Mouse (Mus musculus): Measurements from ENCODE around the gene Sigmar1.
A peak's percentile ranks its signal among the peaks of the same experiment; 100 is the strongest.

The Sigmar1 gene

DNA sequence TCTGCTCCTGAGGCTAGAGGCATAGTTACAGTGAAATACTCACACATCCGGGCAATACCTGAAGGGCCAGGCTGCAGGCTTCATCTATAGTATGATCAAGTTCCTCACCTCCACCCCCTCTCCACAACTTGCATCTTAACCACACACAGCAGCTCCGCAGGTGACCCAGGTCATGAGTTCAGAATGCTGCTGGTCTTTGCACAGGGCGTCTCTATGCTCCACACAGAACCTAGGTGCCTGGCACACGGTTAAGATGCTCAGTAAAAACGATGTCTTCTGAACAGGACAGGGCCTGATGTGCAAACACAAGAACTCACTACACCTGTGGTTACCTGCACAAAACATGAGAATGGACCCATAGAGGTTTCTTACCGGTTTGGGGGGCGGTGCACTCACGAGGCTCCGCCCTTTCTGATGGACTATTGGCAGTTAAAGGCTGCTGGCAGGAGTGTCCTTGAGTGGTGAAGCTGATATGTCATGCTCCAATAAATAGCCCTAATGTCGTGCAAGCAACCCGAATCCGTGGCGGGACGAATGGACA, 1.1 kb downstream of the Sigmar1 start, which contains the start of gene Galt:
Galt (plus strand) TSS at position 432 of the 541 bp plus-strand sequence.
- peak; percentile 88 for DNase-seq

DNA sequence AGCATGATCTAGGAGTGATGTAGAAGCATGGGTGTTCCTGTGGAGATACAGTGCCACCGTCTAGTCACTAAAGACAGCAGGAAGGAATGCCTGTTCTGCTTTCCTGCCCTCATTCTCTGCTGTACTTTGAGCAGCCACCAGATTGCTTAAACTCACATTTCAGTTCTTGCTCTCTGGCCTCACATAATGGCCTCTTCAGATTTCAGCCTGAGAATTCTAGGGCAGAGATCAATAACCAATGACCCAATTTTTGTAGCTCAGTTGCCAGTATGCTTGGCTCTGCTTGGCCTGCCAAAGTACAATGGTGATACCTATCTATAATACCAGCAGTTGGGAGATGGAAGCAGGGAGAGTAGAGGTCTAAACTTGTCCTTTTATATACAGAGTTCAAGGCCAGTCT, 10.9 kb downstream of the Sigmar1 start:
- DNase-seq, result no peak

DNA sequence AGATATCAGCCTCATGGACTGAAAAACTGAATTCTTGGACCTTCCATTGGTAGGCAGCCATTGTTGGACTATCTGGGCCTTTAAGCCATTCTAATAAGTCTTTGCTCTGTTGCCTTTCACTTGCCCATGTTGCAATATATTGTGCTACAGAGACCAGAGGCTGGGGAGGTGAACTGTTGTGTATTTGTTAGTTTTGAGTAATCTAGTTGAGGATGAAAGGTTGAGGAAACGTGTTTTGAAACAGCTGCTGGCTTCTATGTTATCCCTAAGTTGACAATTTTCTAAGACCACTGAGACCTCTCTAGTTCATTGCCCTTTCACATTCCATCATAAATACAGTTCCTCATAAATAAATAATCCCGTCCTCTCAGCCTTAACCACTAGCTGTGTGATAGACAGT, 11.8 kb downstream of the Sigmar1 start:
- no peak for DNase-seq

DNA sequence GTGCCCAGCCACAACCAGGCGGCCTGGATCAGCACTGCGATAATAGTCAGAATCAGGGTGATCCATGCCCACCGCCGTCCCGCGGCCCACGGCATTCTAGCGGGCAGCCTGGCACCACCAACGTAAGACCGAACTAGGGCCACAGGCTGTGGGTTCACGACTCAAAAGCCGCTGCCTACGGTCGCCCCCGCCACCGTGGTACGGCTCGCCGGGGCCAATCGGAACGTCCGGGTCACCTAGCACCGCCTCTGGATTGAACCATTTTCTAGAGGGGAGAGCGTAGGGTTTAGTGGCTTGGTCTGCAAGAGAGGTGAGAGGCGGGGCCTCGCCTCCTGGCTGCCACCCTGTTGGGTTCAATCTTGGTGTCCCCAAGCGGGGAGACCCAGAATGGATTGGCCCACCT, 14.8 kb downstream of the Sigmar1 start:
- peak; percentile 96 for DNase-seq

DNA sequence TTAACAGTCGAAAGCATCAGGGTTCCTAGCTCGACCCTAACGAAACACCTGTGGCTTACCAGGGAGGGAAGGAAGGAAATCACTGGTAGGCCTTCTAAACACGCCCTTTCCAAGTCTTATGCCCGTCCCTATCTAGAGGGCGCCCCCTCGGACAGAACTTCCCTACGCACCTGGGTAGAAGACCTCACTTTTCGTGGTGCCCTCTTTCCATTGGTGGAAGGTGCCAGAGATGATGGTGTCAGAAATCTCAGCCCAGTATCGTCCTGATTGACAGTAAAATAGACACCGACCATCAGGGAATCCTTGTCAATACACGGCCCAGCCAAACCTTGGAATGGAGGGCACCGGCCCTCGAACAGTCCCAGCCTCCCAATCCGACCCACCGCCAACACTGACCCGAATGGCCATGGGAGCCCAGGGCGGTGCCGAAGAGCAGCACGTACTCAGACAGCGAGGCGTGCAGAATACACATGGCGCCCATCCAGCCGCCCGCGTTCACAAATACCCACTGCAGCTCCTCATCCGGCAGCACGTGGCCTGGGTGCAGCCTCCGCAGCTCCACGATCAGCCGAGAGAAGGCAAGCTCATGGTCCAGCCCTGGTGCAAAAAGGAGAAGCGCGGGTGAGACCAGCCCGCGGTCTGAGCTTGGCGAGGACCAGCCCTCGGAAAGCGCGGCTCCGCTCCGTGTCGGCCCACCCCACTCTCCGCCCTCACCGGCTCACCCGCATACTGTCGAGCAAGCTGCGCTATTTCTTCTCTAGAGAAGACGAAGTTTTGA, 15.4 kb downstream of the Sigmar1 start:
- DNase-seq, result peak; percentile 74

DNA sequence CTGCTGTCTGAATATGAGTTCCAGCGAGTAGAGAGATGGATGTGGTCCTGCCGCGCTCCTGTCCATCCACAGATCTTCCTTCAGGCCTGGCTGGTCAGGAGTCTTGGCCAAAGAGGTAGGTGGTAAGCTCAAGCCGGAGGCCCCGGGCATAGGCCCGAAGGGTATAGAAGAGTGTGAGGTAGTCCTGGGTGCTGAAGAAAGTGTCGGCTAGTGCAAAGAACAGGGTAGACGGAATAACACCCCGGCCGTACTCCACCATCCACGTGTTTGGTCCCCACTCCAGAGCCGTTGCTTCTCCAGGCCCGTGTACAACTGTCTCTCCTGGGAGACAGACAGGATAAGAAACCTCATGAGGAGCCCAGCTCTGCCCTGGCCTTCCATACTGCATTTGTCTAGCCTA, 16.7 kb downstream of the Sigmar1 start:
- no peak for DNase-seq

DNA sequence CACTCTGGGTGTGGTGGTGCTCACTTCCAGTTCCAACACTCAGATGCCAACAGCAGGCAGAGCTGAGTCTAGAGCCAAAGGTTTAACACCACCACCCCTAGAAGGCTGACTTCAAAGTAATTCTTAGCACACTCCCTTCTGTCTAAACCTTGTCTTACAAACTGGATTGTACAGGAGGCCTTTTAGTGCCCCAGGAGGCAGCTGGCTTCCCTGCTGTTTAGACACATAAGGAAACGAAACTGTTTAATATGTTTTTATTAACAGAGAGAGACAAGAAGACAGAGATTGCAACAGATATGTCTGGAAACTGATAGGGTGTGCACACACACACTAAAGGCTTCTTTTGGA, 17.7 kb downstream of the Sigmar1 start:
- no peak for DNase-seq

DNA sequence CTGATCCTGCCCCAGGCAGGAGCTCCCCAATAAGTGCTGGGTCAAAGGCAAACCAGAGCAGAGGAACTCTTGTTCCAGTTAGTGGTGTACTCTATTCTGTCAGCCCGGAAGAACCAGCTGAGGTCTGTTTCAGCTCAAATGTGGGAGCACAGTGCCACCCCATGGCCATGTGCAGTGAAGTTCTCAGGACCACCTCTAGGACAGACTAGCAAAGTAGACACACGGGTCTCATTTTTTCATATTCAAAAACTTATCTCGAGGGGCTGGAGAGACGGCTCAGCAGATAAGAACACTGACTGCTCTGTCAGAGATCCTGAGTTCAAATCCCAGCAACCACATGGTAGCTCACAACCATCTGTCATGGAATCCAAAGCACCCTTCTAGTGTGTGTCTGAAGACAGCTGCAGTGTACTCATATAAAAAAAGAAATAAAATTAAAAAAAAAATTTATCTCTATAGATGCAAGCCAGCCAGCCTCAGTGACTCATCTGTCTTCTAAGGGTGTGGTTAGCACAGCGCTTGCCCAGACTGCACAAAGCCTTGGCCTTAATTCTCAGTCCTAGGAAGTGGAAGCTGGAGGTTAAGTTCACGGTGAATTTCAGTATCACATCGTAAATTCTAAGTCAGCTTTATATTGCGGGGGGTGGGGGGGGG, 18.2 kb downstream of the Sigmar1 start:
- peak; percentile 65 for DNase-seq

DNA sequence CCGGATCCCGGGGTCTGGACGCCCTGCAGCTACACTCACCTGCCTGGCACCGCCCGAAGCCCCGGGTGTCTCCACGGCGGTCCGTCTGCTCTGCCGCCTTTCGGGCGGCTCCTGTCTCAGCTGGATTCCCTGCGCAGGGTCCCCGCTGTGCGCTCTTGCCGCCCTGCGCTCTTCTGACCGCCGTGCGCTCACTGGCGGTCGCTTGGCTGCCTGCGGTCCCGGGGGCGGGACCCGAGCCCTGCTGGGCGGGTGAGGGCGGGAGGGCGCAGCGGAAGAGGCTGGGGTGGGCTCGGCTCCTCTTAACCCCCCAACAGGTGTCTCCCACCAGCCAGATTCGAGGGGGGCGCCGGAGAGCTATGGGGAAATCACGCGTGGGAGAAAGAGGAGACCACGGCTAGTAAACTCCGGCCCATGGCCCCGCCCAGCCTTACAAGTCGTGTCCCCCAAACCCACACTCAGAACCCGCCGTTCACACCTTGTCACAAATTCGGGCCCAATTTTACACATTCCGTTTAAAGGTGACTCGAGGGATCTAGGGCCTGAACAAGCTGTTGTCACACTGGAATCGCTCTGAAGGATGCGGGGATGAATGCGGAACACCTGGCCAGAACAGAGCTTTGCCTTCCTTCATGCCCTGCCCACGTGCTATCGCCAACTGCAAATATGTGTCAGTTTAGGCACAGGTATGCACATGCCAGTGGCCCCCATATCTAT, 24.7 kb downstream of the Sigmar1 start, which contains the start of gene Arid3c:
Arid3c (minus strand) TSS at position 91 of the 714 bp plus-strand sequence.
- no peak for DNase-seq

DNA sequence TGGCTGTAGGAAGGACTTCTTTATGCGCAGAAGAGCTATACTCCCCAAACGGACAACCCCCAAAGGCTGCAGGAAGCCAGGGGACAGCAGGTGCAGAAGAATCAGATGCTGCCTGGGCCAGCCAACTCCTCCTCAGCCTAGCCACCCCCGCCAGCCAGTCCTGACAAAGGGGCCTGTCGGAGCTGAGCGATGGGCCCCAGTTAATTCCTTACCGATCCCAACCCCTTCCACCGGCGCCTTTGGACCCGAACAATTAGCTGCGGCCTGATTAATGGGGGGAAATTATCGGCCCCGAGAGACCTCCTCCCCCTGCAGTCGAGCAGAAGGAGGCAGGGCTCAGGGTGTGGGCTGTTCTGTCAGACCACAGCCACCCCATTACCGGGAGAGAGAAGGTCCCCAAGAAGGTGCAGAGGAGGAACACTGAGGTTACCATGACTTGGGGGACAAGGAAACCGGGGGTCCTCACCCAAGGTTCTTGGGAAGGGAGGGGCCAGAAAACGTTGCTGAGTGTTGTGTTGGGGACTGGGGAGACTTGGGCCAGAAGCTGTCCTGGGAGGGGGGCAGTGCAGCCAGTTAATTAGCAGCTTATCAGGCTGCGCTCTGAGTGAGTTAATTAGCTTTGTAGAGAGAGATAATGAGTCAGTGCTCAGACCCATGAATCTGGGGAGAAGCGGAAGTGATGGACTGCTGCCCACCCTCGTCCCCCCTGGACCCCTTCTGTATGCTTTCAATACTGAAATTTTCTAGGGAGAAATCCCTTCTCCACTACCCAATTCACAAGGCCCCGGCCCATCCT, 28.9 kb downstream of the Sigmar1 start:
- no peak for DNase-seq

DNA sequence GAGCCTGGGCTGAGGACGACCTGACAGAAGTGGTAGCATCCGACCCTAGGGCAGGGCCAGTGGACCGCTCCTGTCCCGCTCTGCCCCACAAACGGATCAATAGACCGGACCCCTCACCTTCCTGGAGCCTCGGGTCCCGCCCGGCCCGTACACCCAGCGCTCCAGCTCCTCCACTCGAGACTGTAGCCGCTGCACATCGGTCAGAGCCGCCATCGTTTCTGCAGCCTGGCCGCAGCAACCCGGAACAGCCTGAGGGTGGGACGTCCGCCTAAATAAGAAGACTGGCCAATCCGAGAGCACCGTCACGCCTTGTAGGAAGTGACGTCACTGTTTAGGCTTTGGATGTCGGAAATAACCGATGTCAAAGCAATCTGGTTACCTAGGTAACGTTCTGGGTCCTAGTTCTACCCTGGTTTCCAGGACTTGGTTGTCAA, 33.0 kb downstream of the Sigmar1 start, which contains the start of gene Dctn3:
Dctn3 (minus strand) TSS at position 253 of the 434 bp plus-strand sequence.
- peak; percentile 93 for DNase-seq

DNA sequence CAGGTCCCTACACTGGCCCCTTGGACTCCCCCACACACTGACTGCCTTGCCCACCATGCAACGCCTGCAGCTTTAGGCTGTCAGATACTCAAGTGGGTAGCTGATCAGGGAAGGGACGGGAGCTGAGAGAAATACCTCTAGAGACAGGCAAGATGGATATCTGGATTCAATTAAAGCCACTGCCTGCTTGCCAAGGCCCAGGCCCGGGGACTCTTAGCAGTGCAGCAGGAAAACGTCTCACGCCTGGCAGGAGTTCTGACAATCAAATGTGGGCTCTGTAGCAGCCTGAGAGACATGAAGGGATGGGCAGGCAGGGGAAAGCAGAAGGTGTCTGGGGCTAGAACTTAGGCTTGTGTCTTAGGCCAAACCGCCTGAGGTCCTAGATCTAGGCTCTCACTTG, 39.1 kb downstream of the Sigmar1 start:
- no peak for DNase-seq

DNA sequence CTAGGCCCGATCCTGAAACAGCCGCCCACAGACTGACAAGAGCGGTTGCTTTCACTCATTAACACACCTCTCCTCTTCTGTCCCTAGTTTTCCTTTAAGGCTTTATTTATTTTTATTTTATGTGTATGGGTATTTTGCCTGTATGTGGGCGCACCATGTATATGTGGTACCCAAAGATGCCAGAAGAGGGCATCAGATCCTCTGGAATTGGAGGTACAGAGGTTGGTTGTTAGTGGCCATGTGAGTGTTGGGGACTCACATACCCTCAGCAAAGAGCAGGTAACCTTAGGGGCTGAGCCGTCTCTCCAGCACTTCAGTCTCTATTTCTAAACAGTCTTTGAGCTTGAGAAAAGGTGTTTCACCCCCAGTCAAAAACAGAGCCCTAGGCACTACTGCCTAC, 40.4 kb downstream of the Sigmar1 start:
- no peak for DNase-seq

DNA sequence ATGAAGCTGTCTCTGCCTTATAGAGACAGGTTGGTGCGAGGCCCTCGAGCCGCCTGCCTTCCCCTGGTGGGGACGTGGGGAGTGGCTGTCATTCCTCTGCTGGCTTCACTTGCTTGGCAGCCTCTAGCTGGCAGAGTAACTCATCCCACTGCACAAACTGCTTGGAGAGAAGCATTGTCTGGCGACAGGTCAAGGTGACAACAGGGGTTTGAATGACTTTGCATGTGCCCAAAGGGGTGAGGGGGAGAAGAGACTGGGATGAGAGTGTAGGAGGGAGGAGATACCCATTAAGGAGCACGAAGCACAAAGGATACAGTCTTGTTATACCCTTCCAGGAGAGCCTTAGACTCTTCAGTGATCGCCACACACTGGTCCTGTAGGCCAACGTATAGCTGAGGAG, 40.9 kb downstream of the Sigmar1 start:
- peak; percentile 62 for DNase-seq

DNA sequence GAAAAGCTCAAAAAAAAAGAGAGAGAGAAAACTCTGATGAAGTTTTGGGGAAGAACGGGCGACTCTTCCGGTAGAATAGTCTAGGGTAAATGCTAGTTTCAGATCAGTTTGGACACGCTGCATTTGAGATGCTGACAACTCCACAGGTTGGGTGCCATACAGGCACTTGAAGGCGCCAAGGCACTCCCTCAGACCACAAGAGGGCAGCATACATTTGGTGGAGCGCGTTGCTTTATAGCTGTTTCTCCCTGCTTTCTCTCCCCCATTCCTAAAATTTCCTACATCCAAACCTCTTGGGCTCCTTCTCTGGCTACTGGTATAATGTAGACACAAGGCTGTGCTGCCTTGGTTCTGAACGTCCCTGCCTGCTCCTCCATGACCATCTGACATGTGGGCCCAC, 41.7 kb downstream of the Sigmar1 start:
- DNase-seq, result peak; percentile 74

DNA sequence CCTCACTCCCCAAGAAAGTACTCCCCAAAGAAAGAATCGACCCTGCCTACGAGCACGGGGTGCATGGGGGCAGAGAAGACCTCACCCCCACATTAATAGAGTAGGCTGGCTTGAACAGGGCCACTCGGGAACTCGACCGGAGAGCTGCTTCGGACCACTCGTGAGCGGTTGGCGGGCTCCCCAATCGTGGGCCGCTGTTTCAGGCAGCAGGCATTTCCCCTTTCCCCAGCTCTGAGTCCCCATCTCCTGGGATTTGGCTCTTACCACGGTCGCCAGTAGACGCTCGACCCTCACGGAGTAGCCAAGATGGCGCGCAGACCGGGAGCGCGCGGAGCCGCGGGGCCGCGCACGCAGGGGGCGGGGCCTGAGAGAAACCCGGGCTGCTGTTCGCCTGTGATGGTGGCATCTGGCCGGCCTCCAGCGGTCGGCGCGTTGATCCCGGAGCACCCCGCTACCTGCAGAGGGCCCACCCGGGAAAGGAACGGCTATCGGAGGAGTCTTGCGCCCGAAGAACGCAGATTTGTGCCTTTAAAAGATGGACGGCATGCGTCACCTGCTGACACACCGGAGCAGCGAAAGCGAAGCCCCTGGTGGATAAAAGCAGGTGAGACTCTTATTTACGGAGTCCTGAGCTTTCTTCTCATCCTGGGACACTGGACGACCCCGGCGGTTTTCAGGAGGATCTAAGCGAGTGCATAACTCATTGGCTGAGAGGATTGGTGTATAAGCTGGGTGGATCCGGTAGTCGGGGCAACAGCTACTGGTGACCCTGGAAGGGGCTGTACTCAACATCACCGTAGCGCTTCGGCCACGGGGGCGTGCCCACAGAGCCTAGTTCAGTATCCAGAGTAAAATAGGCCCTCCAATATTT, 42.5 kb downstream of the Sigmar1 start, which contains the start of gene Rpp25l:
Rpp25l (minus strand) TSS at position 338 of the 871 bp plus-strand sequence.
- DNase-seq, result peak; percentile 86

DNA sequence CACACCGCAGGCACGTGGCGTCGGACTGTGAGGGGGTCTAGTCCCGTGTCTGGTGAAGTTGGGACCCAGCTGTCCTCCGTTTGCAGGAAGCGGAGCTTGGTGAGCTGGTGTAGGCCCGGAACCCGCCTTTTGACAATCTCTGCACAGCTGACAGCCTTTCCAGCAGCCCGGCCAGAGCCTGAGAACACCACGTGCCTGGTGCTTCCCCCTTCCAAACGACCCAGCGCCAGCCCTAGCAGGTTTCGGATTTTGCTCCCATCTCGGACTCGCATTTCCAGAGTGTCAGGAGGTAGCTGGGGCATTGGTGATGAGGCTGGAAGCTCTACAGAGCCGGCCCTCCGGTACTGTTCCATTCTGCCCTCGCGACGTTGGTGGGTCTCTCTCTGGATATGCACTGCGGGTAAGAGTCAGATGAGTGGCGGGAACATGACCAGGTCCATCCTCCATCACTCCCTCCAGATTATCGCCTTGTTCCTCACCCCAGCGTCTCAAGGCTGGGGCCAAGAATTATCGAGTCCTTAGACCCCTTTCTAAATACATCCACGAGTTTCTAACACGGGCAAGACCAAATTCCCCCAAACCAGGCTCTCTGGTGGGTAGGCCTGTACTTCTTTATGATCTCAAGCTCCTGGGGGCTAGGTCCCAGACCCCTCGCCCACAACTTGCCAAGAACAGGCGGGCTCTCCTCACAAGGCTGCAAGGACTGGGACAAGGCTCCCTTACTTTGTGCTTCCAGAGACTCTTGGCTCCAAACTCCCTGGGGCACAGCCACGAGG, 43.3 kb downstream of the Sigmar1 start:
- no peak for DNase-seq

DNA sequence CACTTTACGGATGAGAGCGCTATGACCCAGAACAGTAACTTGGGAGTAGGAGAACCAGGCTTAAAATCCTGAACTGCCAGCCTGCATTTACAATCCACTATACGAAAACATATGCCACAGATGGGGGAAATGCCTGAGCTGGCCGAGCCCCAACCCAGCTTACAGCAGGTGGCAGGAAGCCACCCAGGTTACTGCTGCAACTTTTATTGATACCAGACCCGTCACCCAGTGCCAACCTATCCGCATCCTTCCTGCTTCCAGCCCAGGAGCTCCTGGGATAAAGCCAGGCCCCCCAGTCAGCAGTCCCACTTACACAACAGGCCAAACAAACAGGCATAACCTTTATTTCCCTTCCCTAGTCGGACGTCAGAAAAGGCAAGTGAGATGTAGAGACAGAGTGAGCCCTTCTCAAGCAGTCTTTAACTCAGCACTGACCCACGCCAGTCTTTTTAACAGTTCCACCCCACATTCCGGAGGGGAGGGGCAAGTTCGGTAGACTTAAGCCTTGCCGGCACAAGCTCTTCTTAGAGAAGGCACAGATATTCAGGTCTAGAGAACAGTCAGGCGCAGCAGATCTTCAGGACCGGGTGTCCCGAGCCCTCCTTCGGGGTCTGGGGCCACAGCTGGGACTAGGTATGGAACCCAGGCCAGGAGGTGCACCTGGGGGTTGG, 44.1 kb downstream of the Sigmar1 start:
- DNase-seq, result peak; percentile 77

DNA sequence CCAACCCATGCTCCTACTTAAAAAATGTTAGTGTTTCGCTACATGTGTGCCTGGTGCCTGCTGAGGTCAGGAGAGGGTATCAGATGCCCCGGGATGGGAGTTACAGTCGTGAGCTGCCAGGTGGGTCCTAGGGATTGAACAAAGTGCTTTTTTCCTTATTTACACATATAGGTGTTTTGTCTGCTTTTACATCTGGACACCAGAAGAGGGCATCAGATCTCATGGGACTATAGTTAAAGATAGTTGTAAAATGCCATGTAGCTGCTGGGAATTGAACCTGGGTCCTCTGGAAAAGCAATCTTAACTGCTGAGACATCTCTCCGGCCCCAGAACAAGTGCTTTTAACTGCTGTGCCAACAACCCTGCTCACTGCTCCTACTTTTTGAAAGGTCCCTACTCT, 45.7 kb downstream of the Sigmar1 start:
- DNase-seq, result no peak

DNA sequence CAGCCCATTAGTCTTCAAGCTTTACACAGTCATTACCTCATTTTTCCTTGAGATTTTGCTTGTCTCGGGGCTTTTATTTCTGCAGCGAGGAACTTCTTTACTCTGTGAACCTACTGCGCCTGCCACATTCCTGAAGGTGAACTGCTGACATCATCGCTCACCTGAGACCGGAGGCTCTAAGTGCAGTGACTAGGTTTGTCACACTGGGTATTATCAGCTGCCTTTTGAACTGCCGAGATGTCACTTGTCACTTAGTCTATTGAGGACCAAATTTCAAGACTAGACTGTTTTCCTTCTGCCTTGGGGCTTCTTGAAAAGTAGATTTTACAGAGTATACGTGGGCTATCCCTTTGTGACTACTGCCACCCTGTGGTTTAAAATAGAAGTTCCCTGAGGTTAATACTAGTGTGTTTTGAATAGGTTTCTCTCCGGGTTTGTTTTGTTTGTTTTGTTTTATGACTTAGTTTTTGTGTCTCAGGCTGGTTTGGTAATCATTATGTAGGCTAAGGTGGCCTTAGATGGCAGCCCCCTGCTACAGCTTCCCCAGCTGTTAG, 47.7 kb downstream of the Sigmar1 start:
- no peak for DNase-seq
